Mouse (Mus musculus) liver, adult 2 months (tissue): ENCODE data around the gene Tubb4a.

Experiments used
- CTCF ChIP-seq: fragments of 200-500 bp; IDR thresholded peaks from 2 replicates; pipeline ENCODE4 v1.5.1; 2011; ENCODE audit warnings: low read depth, low read length, control low read depth
- POLR2A ChIP-seq: fragments of 200-500 bp; IDR thresholded peaks from 2 replicates; pipeline ENCODE4 v1.6.1; 2011; ENCODE audit warnings: low read length, control low read depth; ENCODE audit not compliant: insufficient read depth; ENCODE audit errors: extremely low read depth

DNA sequence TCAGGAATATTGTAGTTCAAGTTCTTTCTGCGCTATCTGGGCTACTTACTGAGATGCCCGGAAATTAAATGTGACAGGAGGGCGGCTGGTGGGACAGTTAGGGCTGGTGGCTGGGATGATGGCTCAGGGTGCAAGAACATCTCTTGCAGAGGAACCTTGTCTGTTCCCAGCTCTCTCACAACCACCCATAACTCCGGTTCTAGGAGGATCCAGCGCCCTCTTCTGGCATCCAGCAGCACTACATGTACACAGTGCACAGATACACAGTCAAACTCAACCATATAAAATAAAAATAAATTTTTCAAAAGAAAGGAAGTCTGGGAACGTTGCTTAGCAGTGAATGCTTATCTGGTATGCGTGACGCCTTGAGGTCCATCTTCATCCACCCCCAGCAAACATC is 48.6 kb downstream of the Tubb4a start:
- TF ChIP-seq POLR2A (no peak), CTCF (peak; percentile 21; the same call in 1 of the 2 replicates)
